ENCODE assay signal across 20 mouse cellular contexts in the genomic region with DNA sequence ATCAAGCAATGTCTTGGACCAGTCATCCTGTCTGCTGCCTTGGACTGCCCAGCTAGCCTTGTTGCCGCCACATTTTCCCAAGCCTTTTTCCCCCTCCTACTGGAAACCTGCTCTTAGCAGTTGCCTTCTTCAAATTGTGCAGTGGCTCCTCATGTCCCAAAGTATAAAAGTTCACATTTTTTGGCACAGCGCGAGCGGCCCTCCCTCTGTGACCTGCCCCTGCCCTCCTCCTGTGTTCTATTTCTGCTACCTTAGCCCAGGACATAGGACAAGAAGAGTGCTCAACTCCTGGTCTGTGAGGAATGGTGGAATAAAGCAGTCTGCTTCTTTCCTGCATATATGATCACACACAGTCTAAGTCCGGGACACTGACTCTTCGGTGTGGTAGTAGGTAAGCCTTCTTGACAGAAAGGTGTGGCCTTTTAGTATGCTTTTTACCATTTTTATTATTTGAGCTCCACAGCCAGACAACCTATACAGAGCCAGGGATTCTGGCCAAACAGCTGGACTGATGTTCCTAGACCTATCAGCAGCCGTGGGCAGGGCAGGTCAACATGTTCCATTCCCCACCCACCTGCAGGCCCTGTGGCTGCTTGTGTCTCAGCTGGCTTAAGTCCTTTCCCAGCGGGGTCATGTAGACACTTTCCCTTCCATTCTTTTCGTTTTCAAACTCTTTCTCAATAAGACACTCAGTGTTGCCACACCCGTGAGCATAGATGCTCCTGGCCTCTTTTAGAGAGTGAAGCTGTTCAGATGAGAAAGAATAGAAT.
DNase-seq lines count a peak whose midpoint lies in the region; ATAC-seq lines count a peak whose summit lies in the region.
"Had no signal": no experiment of that assay in that cellular context is flagged by ENCODE, and none has a peak within 500 bp of the region (broad histone marks: within the 10 kb centered on the region; RNA-seq: fewer than 3 reads in every experiment).

No protein-coding gene starts in this region.

- no peaks in the 10 kb centered on the region for H3K27me3 ChIP-seq in midbrain, embryonic 10.5 days (ENCODE audit: low read depth, poor library complexity, severe bottlenecking)
- no peaks in the 10 kb centered on the region for H3K27me3 ChIP-seq in midbrain, embryonic 15.5 days (replicated peaks)
- H3K27me3 ChIP-seq: hindbrain, embryonic 12.5 days; neural tube, embryonic 12.5 days had no signal

- no peaks in the 10 kb centered on the region for H3K36me3 ChIP-seq in midbrain, embryonic 10.5 days
- no peaks in the 10 kb centered on the region for H3K36me3 ChIP-seq in midbrain, embryonic 15.5 days (replicated peaks)
- H3K36me3 ChIP-seq: heart, embryonic 10.5 days; hindbrain, embryonic 12.5 days; neural tube, embryonic 12.5 days had no signal

- no peak overlapping the region for H3K9ac ChIP-seq in midbrain, embryonic 15.5 days
- H3K9ac ChIP-seq: hindbrain, embryonic 12.5 days; lung, embryonic 14.5 days; neural tube, embryonic 12.5 days had no signal

- DNase-seq in kidney, adult 18-20 months, result peak; percentile 25
- no peak for DNase-seq in kidney, postnatal 10 days
- DNase-seq in midbrain, embryonic 10.5 days (ENCODE audit: low spot score), result no peak
- peak; percentile 61 for DNase-seq in gastrocnemius, postnatal 25 days
- no peak for DNase-seq in spleen, postnatal 10 days (ENCODE audit: low spot score in 2 of 2)
- DNase-seq: adrenal gland, postnatal 10 days; cerebellum, adult 9-11 months; layer of hippocampus, postnatal 36 days; lung, embryonic 14.5 days; lung, postnatal 36 days; right cerebral cortex, postnatal 4 days; thymus, postnatal 14 days had no signal

- WGBS in midbrain, embryonic 10.5 days, result 86% methylated on average over 10 of the region's 10 CpGs
- WGBS in midbrain, embryonic 15.5 days, result 87% methylated on average over 10 of the region's 10 CpGs

- H3K4me1 ChIP-seq in midbrain, embryonic 10.5 days, result peaks cover 6% of the 10 kb centered on the region
- H3K4me1 ChIP-seq in midbrain, embryonic 15.5 days, result no peaks in the 10 kb centered on the region
- H3K4me1 ChIP-seq: hindbrain, embryonic 12.5 days; neural tube, embryonic 12.5 days had no signal

- no peaks in the 10 kb centered on the region for H3K9me3 ChIP-seq in midbrain, embryonic 10.5 days (replicated peaks)
- no peaks in the 10 kb centered on the region for H3K9me3 ChIP-seq in midbrain, embryonic 15.5 days
- H3K9me3 ChIP-seq: heart, embryonic 10.5 days; hindbrain, embryonic 12.5 days; neural tube, embryonic 12.5 days had no signal

- no peak overlapping the region for H3K4me2 ChIP-seq in midbrain, embryonic 15.5 days
- H3K4me2 ChIP-seq: hindbrain, embryonic 12.5 days; lung, embryonic 14.5 days; neural tube, embryonic 12.5 days had no signal

- H3K4me3 ChIP-seq in midbrain, embryonic 10.5 days, result no peak overlapping the region
- no peak overlapping the region for H3K4me3 ChIP-seq in midbrain, embryonic 15.5 days
- H3K4me3 ChIP-seq: erythroblast, embryonic 14.5 days; heart, embryonic 10.5 days; hindbrain, embryonic 12.5 days; neural tube, embryonic 12.5 days had no signal

- no peak for ATAC-seq in midbrain, embryonic 15.5 days (replicated peaks)
- ATAC-seq in granulocyte monocyte progenitor cell, adult 5-6 weeks (replicated peaks; ENCODE audit: poor library complexity, severe bottlenecking), result no peak
- ATAC-seq: activated CD4-positive, CD25-positive, alpha-beta regulatory T cell, adult 4 months; forebrain, embryonic 14.5 days had no signal

- H3K27ac ChIP-seq in midbrain, embryonic 10.5 days (replicated peaks), result 0 out of 2 replicates have a peak overlapping the region, but pooled peaks have one; percentile 1
- no peak overlapping the region for H3K27ac ChIP-seq in midbrain, embryonic 15.5 days
- H3K27ac ChIP-seq: heart, embryonic 10.5 days; hindbrain, embryonic 12.5 days; neural tube, embryonic 12.5 days had no signal

Comparison
In these comparisons a context has a peak if more than half of its experiments do, and no peak if none do; other contexts are left out.
1. DNase-seq: peak in kidney, adult 18-20 months (single experiment) and gastrocnemius, postnatal 25 days (single experiment); none in kidney, postnatal 10 days (single experiment), midbrain, embryonic 10.5 days (single experiment) and spleen, postnatal 10 days (0 of 2).